Mouse (Mus musculus): ENCODE data around the gene Ankfn1. TPM values are rescaled to one million over a fixed set of nuclear protein-coding genes. Genes with fewer than 3 reads are reported as not detected.

Ankfn1 gene
- polyA plus RNA-seq, 1 experiment, result not detected

DNA sequence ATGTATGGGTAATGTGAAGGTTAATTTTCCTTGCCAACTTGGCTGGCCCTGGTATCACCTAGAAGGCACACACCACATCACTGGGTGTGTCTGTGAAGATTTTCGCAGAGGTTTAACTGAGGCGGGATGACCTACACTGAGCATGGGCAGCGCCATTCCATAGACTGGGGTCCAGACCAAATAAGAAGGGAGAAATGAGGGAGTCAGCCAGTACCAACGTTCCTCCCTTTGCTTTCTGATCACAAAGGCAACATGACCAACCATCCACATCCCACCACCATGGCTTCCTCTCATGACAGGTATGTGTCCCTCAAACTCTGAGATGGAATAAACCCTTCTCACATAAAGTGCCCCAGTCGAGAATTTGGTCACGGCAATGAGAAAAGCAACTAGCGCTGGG is 68.9 kb downstream of the Ankfn1 start:
- no peaks in the 10 kb centered on the region for H3K27me3 ChIP-seq (ENCODE audit: control insufficient read depth)
- H3K9me3 ChIP-seq (ENCODE audit: control insufficient read depth, low read length), result peaks cover 5% of the 10 kb centered on the region; the same call in 1 of the 2 replicates
- H3K36me3 ChIP-seq (ENCODE audit: control insufficient read depth), result no peaks in the 10 kb centered on the region
- TF ChIP-seq TAL1 (IDR thresholded peaks at IDR 0.05; ENCODE audit: low read length) (no peak), GATA1 (IDR thresholded peaks at IDR 0.05; ENCODE audit: low read length) (no peak)
- no peak overlapping the region for H3K4me3 ChIP-seq (replicated peaks)
- no peaks in the 10 kb centered on the region for H3K4me1 ChIP-seq (ENCODE audit: control insufficient read depth)

DNA sequence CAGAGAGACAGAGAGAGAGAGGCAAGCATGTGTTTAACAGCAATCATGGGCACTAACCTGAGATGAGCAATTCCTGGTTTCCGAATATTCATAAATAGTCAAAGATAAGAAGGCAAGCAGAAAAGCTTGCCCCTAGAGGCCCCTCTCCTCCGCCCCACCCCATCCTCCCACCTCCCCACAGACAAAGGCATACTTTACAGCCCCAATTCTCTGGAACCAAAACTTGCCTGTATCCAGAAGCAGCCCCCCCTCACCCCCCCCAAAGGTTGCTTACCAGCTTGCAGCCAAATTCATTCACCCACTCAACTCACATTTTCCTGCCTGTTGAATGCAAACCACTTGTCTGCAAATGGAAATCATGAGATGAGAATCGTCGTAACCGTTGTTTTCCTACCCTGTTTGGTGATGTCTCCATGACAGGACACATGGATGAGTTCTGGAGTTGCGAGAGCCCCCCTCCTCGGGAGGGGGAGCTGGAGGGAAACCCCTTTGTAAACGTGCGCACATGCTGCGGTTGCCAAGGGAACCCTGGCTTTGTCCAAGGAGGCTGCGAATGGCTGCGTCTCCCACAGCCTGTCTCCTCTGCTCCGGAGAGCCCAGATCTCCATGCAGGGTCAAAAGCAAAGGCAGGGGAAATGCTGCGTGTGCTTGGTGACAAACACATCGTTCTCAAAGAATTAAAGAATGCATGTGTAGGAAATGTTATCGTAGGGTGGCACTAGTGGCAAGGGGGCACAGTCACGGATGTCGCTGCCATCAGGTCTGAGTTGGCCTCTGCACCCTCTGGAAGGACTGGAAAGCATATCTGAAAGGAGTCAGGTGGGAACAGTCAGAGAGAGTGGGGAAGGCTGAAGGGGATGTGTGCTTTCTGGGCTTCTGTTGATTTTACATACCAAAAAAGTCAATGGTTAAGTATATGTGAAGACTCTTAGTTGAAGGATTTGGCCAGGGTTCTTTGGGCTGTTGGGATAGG is 80.7 kb downstream of the Ankfn1 start:
- Histone ChIP-seq H3K36me3 (ENCODE audit: control insufficient read depth) (no peaks in the 10 kb centered on the region), H3K4me1 (ENCODE audit: control insufficient read depth) (no peaks in the 10 kb centered on the region), H3K9me3 (ENCODE audit: control insufficient read depth, low read length) (peaks cover 4% of the 10 kb centered on the region; the same call in 1 of the 2 replicates), H3K4me3 (replicated peaks) (no peak overlapping the region), H3K27me3 (ENCODE audit: control insufficient read depth) (no peaks in the 10 kb centered on the region)
- no peak for TF ChIP-seq GATA1 (IDR thresholded peaks at IDR 0.05; ENCODE audit: low read length)
- TF ChIP-seq TAL1 (IDR thresholded peaks at IDR 0.05; ENCODE audit: low read length), result no peak

DNA sequence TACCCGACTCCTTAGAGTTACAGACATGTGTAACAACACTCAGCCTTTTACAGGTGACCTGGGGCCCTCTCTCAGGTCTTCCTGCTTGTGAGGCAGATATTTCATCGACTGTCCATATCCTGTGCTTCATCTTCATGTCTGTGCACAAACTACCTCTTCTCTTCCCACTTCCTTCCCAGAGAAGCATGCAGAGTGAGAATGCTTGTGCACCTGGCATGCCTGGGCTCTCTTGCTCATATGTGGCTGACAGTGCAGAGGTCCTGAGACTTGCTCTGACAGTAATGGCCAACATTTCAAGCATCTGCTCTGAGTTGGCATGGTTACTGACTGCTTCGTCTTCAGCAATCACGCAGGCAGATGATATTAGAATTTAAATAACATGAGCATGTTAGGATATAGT is 83.8 kb downstream of the Ankfn1 start:
- no peak for TF ChIP-seq GATA1 (IDR thresholded peaks at IDR 0.05; ENCODE audit: low read length)
- peaks cover 4% of the 10 kb centered on the region; the same call in 1 of the 2 replicates for H3K9me3 ChIP-seq (ENCODE audit: control insufficient read depth, low read length)
- no peak overlapping the region for H3K4me3 ChIP-seq (replicated peaks)
- no peaks in the 10 kb centered on the region for H3K36me3 ChIP-seq (ENCODE audit: control insufficient read depth)
- H3K27me3 ChIP-seq (ENCODE audit: control insufficient read depth), result no peaks in the 10 kb centered on the region
- H3K4me1 ChIP-seq (ENCODE audit: control insufficient read depth), result no peaks in the 10 kb centered on the region

DNA sequence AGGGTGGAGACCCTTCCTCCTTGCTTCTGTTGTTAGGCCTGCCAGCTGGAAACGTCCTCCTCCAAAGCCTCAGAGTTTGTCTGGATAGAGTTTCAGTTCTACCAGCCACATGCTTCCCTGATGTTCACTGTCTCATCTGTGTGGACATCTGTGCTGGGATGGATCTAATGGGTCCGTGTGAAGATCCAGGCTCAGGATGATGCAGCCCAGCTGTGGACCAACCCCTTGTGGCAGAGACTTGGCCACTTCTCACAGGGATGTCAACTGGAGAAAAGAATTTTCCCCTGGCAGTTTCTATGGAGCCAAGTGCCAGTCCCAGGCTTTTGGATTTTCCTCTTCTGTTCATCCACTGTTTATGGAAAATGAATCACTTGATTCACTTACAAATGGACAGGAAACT is 100.5 kb downstream of the Ankfn1 start:
- TF ChIP-seq GATA1 (IDR thresholded peaks at IDR 0.05; ENCODE audit: low read length), result no peak
- TF ChIP-seq TAL1 (IDR thresholded peaks at IDR 0.05; ENCODE audit: low read length), result no peak
- no peaks in the 10 kb centered on the region for H3K36me3 ChIP-seq (ENCODE audit: control insufficient read depth)
- peaks cover 3% of the 10 kb centered on the region; the same call in 1 of the 2 replicates for H3K9me3 ChIP-seq (ENCODE audit: control insufficient read depth, low read length)
- H3K4me1 ChIP-seq (ENCODE audit: control insufficient read depth), result no peaks in the 10 kb centered on the region
- H3K27me3 ChIP-seq (ENCODE audit: control insufficient read depth), result no peaks in the 10 kb centered on the region
- H3K4me3 ChIP-seq (replicated peaks), result no peak overlapping the region

DNA sequence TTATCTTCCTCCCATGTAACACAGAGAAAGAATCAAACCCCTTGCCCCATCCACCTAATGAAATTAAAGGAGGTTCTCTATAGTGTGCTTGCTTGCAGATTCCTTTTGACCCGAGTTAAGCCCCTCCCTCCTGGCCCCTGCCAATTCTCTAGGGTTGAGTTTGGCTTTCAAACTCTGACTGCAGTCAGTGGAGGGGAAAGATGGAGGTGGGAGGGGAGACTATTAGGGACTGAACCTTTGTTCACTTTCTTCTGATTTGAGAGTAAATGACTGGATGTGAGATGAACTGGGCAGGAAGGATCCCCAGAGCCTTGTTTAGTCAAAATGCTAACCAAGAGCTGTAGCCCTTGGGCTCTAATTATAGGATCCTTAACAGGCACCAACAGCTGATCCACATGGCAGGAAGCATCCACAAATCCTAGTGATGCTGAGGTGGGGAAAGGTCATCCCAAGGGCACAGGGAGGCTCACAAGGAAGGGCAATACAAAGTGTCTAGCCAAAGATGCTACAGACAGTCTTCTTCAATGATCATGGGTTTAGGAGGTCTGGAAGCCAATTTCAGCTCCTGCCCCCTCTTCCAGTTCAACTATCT is 103.4 kb downstream of the Ankfn1 start:
- Histone ChIP-seq H3K27me3 (ENCODE audit: control insufficient read depth) (no peaks in the 10 kb centered on the region), H3K4me3 (replicated peaks) (no peak overlapping the region), H3K4me1 (ENCODE audit: control insufficient read depth) (no peaks in the 10 kb centered on the region), H3K9me3 (ENCODE audit: control insufficient read depth, low read length) (peaks cover 3% of the 10 kb centered on the region; the same call in 1 of the 2 replicates), H3K36me3 (ENCODE audit: control insufficient read depth) (no peaks in the 10 kb centered on the region)
- no peak for TF ChIP-seq GATA1 (IDR thresholded peaks at IDR 0.05; ENCODE audit: low read length)
- no peak for TF ChIP-seq TAL1 (IDR thresholded peaks at IDR 0.05; ENCODE audit: low read length)

DNA sequence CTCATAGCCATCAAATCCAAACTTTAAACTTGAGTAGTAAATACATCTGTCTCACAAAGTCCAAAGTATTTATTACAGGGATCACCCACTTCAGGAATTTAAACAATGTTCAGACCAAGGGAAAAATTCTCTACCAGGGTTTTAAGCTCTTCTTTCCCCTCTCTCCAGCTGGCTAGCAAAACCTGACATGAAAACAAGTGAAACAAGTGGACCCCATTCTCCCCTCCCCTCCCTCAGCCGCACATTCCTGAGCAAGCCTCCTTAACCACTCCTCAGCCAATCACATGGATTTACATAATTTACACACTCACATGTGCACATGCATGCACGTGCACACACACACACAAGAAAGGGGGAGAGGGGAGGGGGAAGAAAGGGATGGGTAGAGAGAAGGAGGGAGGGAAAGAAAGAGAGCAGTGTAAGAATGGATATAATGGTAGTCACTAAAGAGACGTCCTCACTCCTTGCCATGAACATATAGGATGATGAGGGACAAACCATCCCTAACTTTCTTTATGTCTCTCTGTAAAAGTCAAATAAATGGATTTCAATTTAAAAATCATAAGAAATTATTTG is 104.9 kb downstream of the Ankfn1 start:
- H3K27me3 ChIP-seq (ENCODE audit: control insufficient read depth), result no peaks in the 10 kb centered on the region
- TF ChIP-seq GATA1 (IDR thresholded peaks at IDR 0.05; ENCODE audit: low read length) (no peak), TAL1 (IDR thresholded peaks at IDR 0.05; ENCODE audit: low read length) (no peak)
- H3K36me3 ChIP-seq (ENCODE audit: control insufficient read depth), result no peaks in the 10 kb centered on the region

DNA sequence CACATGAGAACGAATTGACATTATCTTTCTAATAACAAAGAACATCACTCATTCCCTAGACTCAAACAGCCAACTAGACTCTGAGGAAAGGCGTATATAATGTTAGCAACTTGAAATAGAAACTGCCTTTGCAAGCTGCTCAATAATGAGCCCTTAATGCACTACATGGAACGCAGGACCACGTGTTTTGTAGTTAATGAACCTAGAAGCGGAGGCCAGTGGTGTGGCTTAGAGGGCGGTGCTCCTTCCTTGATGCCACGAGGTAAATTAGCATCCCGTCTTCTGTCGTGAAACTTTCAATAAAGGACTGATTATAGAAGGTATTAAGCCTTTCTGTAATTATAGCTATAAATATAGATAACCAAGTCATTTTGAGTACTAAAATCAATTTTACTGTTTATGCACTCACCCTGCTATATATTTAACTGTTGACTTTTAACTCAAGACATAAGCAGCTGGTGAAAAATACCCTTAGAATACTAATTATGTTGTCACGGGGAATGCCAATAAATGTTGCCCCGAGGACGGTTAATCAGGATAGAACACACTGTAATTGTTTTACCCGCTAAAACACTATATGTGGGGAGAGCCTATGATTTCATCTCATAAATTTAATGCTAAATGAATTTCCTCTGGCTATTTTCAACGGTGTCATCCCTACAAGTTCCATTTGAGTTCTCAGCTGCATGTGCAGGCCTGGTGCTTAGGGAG is 112.1 kb downstream of the Ankfn1 start:
- no peaks in the 10 kb centered on the region for H3K9me3 ChIP-seq (ENCODE audit: control insufficient read depth, low read length)
- H3K4me1 ChIP-seq (ENCODE audit: control insufficient read depth), result no peaks in the 10 kb centered on the region
- TF ChIP-seq GATA1 (IDR thresholded peaks at IDR 0.05; ENCODE audit: low read length) (no peak), TAL1 (IDR thresholded peaks at IDR 0.05; ENCODE audit: low read length) (no peak)
- no peaks in the 10 kb centered on the region for H3K27me3 ChIP-seq (ENCODE audit: control insufficient read depth)
- no peak overlapping the region for H3K4me3 ChIP-seq (replicated peaks)
- no peaks in the 10 kb centered on the region for H3K36me3 ChIP-seq (ENCODE audit: control insufficient read depth)

More for the DNA sequence above, 104.9 kb downstream of the Ankfn1 start:
- Histone ChIP-seq H3K4me1 (ENCODE audit: control insufficient read depth) (no peaks in the 10 kb centered on the region), H3K4me3 (replicated peaks) (no peak overlapping the region), H3K9me3 (ENCODE audit: control insufficient read depth, low read length) (peaks cover 3% of the 10 kb centered on the region; the same call in 1 of the 2 replicates)

DNA sequence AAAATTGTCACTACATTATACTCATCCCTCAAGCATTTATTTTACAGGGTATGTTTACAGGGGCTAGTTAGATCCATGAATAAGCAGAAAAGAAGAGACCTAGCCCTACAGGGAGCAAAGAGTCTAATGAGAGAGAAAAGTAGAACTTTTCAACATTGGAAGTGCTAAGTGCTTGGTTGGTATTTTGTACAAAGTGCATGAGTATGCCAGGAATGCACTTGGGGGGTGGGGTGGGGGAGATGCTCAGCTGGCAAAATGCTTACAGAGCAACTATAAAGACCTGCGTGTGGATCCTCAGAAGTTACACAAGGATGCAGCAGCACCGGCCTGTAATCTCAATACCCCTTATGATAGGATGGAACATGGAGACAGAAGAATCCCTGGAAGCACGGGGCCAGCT is 118.4 kb downstream of the Ankfn1 start:
- H3K4me3 ChIP-seq (replicated peaks), result no peak overlapping the region
- H3K4me1 ChIP-seq (ENCODE audit: control insufficient read depth), result no peaks in the 10 kb centered on the region
- no peaks in the 10 kb centered on the region for H3K27me3 ChIP-seq (ENCODE audit: control insufficient read depth)
- no peaks in the 10 kb centered on the region for H3K9me3 ChIP-seq (ENCODE audit: control insufficient read depth, low read length)
- TF ChIP-seq TAL1 (IDR thresholded peaks at IDR 0.05; ENCODE audit: low read length) (no peak), GATA1 (IDR thresholded peaks at IDR 0.05; ENCODE audit: low read length) (no peak)
- no peaks in the 10 kb centered on the region for H3K36me3 ChIP-seq (ENCODE audit: control insufficient read depth)

Data from erythroblast, embryonic 14.5 days (primary cell).